Mouse (Mus musculus): ENCODE results near the gene Kalrn.

Kalrn gene

DNA sequence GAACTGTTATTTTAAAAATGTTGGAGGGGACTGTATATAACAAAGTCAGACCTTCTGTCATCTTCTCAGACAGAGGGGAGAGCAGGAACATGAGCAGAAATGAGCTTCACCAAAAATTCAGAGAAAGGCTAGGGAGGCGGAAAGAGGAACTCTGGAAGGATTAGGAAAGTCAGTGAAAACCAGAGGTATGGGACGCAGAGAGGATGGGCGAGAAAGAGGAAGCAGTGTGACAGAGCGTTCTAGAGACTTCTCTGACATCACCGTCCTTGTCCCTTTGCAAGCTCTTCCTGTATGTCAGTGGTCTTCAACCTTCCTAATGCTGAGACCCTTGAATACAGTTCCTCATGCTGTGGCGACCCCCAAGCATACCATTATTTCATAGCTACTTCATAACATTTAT, 588.0 kb downstream of the Kalrn start:
- no peak for DNase-seq (ENCODE audit: low spot score)

DNA sequence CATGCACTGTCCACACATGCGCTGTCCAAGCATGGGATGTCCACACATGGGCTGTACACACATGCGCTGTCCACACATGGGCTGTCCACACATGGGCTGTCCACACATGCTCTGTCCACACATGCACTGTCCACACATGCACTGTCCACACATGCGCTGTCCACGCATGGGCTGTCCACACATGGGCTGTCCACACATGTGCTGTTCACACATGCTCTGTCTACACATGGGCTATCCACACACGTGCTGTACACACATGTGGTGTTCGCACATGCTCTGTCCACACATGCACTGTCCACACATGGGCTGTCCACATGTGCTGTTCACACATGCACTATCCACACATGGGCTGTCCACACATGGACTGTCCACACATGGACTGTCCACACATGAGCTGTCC, 589.6 kb downstream of the Kalrn start:
- DNase-seq (ENCODE audit: low spot score): no peak

DNA sequence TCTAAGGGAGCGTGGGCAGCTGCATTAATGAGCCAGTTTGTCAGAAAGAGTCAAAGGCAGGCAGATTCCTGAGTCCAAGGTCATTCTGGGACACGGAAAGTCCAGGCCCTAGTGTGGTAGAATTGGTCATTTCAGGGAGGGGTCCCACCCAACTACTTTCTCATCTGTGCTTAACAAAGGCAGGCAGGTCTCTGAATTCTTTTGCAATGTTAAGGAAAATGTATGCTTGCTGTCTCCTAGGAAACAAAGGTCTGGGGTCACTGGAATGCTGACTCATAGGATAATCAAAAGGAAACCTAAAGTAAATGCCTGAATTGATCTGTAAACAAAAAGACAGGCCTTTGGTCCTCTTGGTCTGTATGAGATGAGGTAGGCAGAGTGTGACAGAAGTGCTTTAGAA, 593.5 kb downstream of the Kalrn start:
- DNase-seq (ENCODE audit: low spot score): no peak

DNA sequence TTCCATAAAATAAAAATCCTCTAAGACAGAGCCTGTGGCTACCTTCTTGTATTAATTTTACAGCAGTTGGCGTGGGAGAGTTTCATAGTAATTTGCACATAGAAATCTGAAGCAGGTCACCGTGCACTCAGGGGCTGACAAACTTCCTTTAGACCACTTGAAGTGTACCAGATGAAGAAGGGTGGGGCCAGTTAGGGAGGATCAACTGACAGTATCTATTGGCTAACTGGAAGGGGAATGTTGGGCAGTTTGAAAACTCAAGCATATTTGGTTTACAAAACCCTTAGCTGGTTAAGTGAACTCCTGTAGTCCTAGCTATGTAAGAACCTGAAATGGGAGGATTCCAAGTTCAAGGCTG, 606.1 kb downstream of the Kalrn start:
- DNase-seq (ENCODE audit: low spot score): no peak

DNA sequence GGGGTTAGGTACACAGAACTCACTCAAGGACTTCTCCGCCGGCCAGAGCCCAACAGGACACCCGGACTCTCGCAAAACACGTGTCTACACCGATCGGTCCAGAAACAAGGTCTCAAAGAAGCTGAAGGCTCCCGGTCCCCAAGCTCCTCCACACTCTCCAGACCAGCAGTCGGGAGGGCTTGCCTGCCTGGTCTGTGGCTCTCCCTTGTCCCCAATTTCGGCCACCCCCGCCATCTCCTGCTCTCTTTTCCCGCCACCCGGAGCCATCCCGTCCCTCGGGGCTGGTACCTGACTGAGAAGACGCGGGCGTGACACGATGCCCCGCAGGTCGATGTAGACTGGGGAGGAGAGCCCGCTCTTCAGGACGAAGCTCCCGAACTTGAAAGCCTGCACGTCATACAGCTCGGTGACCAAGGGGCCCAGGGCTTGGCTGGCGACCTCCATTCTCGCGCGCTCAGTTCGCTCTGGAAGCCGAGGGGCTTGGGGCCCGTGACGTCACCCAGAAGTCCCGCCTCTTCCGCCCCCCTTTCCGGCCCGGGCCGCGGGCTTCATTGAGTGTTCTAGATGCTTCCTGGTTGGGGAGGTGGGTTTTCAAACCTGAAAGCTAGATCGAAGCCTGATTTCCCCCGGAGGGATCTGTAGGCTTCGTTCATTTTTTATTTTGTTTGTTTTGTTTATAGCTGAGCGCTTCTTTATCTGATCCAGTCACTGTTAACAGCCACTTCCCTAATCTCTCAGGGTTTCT, 606.6 kb downstream of the Kalrn start, which contains the start of gene Umps:
TSS of gene Umps (minus strand) at position 501 of the 745 bp plus-strand sequence.
- peak; percentile 85 for DNase-seq (ENCODE audit: low spot score)

DNA sequence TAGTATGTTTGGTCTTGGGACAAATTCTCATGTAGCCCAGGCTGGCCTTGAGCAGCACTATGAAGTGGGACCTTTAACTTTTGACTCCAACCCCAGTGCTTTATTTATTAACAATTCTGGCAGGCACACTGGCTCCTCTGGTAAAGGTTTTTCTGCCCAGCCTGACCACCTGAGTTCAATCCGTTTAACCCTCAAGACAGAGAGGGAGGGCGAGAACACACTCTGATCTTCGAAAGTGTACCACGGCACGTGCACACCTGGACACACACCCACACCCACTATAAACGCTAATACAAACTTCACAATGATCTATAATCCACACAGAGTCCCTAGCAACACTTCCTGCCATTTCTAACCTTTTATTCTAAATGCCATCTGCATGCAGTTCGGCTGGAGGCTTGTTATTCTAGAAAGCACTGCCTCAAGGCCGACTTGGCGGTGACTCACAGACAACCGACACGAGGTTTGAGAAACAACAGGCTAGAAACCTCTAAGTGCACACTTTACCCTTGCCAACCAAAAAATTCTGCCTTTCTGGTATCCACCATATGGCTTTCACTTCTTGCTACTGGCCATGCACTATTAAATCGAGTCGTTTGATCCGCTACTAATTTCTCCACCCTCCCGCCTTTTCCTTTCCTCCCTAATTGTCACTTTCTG, 607.3 kb downstream of the Kalrn start:
- no peak for DNase-seq (ENCODE audit: low spot score)

DNA sequence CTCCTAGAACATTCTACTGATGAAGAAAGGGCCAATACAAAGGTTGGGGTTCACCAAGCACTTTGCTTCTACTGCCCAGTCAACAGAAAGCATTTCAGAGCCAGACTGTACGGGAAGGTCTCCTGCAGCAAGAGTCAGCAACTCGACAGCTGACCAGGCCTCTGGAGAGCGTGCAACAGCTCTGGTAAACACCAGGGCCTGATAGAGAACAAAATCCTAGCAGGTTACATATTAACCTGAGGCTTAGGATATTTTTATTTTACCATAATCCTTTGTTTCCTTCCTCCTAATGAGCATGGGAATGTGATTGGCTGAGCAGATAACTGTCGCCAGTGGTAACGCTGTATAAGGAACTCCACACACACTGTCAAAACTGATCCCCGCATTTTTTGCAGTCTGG, 609.8 kb downstream of the Kalrn start:
- DNase-seq (ENCODE audit: low spot score): no peak

DNA sequence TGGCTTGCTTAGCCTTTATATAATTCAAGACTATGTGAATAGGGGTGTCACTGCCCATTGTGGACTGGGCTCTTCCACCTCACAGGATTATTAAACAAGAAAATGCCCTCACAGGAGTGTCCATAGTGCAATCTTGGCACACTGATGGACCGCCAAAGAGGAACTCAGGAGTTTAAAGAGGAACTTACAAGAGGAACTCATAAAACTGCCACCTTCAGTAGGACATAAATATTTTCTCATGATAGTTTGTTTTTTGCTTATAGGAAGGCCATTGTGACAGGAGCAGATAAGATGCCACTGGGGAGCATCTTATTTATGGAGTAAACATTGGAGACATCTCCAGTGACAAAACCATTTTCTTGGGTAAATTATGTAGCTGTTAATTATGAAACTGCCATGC, 618.5 kb downstream of the Kalrn start:
- no peak for DNase-seq (ENCODE audit: low spot score)

DNA sequence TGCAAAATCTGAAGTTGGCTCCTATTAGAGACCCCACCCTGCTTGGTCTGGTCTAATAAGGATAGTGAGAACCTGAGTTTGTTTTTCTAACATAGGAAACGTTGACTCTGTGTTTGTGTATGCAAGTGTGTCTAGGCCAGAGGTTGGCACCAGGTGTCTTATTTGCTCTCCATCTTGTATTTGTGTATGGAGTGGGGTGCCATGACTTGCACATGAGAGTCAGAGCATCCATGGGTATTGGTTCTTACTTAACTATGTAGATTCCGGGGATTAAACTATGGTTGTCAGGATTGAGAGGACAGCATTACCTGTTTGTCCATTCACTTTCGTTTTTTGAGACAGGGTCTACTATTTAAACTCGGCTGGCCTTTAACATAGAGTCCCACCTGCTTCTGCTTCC, 620.3 kb downstream of the Kalrn start:
- DNase-seq (ENCODE audit: low spot score): no peak

DNA sequence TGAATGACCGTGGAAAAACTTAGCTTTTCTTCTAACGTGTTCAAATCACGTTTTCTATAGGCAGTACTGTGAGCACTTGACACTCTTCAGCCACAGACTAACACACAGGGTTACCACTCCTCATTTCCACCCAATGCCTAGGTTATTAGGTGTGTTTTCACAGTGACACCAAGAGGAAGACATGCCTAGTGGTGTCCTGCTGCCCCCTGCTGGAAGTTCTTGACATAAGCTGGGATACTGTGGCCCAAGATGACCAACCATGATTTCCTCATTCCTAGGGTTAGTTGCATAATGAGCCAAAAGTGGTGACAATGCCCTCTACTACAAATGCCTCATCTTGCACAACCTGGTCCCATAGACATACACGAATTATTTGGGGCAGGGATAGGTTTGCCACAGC, 622.5 kb downstream of the Kalrn start:
- peak; percentile 46 for DNase-seq (ENCODE audit: low spot score)

DNA sequence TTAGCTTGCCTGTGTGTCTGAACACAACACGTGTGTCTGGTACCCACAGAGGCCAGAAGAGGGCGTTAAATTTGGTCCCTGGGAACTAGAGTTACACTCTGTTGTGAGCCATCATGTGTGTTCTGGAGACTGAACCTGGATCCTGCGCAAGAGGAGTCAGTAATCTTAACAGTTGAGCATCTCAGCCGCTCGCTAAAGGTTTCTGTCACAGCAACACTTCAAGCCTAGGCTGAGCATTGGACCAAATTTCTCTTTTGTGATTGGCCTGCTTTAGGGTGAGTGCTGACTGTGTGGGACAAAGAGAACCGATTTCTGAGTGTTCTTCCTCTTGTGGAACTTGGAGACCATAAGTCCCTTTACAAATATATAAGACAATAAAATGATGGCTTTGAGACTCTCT, 622.9 kb downstream of the Kalrn start:
- no peak for DNase-seq (ENCODE audit: low spot score)

DNA sequence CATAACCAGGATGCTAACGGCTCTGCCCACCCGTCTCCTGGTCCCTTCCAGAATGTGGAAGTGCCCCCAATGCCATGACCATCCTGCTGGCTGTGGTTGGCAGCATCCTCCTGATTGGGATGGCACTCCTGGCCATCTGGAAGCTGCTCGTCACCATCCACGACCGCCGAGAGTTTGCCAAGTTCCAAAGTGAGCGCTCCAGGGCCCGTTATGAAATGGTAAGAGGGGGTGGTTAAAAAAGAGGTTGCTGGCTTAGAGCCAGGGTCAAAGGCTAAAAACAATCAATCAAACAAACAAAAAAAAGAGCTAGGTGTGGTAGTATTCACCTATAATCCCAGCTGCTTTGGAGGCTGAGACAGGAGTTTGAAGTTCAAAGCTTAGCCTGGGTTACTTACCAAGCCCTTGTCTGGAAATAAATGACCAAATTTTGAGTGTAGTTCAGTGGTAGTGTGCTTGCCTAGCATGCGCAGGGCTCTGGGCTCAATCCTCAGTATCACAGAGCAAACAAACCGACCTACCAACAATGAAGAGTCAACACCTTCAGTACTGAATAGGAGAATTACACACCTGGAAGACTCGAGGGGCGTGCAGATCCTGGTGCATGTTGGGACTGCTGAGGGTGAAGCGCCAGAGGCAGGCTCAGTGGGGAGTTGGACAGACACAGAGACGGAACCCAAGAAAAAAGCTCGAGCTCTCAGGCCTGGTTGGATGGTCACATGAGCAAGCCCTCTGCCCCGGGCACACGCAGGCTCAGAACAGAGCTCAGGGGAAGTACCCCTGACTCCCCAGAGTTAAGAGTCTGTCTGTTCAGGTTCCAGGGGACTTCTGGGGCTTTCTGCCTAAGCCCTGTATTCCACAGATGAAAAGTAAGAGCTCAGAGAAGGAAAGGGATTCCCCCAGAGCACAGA, 625.4 kb downstream of the Kalrn start:
- no peak for DNase-seq (ENCODE audit: low spot score)

DNA sequence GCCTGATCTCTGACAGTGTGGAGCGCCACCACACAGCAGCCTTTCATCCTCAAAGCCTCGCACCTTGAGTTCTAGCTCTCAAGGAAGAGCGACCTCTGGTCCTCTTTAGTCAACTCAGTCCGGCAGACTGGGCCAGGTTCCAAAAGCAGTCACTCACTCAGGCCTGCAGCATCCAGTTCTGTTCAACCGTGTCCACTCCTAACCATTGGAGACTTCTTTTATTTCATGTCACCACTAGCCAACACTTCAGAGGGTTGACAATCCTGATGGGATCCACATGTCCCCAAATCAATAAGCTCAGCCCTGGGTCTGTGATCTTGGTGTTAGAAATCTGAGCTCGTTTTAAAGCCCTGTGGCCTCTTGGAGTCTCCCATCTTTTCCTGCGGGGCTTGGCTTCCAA, 627.3 kb downstream of the Kalrn start:
- no peak for DNase-seq (ENCODE audit: low spot score)

DNA sequence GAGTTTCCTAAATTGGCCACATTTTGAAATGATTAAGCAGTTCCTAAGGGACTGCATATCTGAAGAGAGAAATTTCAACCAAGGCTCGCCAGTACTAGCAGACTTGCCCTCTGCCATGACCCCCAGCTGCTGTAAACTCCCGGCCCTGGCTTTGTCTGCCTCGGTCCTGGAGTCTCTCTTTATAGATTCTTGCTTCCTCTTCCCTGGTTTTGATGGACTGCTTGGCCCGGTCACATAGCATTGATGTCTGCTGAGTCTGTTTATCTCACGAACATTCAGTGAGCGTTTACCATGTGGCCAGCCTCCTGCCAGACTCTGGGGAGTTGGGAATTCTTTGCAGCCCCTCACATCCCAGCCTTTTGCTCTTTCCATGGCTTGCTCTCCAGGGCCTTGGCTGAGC, 628.6 kb downstream of the Kalrn start:
- DNase-seq (ENCODE audit: low spot score): no peak

DNA sequence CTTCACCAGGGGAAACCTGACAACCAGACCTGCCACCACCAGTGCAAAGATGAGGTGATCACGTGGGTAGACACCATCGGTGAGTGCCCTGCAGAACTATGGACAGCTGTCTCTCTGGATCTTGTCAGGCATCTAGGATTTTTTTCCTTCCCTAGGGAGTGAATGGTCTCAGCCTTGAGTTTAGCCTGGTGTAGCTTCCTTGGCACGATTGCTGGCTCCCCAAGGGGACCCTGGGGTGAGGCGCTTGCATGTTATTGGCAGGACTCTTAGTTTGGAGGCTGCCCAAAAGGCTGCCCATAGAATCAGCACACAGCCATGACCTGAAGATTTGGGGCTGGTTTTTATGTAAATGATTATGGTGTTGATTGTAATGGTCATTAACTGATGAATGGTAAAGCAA, 629.2 kb downstream of the Kalrn start:
- DNase-seq (ENCODE audit: low spot score): no peak

DNA sequence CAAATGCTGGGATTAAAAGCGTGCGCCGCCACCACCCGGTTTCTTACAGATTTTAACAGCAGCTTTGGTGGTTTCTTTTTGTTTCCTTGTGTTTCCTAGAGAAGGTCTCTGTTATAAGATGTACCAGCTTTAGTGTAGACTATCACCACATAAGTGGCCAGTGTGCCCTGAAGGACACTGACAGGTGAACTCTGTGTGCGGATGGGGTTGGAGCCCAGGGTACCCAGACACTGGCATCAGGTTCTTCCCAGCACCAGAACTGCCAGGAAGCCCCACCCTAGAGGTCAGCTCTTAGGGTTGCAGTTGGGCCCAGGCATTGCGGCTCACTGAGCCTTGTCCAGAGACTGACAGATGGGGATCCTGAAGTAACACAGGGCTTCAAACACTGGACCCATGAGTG, 629.9 kb downstream of the Kalrn start:
- no peak for DNase-seq (ENCODE audit: low spot score)

DNA sequence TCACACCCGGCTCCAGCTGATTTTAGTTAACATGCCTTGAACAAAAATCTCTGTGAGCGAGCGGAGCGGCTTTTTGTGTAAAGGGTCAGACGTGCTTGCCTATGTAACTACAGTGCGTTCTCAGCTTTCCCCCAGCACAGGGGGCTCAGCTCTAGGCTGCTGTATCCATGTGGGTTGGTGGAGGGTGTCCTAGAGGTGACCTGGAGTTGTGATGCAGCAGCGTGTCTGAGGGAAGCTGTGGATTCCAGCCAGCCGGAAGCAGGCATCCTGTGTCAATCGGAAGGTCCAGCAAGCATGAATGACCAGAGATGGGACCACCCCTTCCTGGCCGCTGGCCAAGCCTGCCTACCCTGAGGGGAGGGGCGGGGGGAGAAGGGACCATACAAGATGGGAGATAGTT, 631.0 kb downstream of the Kalrn start:
- no peak for DNase-seq (ENCODE audit: low spot score)

DNA sequence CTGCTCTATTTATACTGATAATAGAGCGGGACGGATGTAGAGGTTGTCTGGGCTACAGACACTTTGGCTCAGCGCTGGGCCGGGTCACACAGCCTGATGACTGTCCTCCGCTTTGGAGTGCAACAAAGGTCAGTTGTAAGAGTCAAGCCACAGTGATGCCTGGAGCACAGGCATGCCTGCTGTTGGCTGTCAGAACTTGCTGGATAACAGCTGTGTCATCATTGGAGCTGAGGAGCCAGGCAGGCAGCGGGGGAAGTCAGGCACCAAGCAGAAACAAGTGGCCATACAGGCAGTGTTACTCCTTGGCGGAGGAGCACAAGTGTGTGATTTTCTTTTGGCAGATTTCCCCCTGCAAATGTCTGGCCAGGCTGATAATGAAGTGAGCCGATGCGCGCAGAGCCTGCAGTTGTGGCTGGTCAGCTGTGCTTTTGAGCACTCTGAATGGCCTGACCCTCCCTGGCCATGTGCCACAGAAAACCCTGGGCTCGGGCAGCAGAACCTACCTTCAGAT, 632.0 kb downstream of the Kalrn start:
- DNase-seq (ENCODE audit: low spot score): peak; percentile 62

DNA sequence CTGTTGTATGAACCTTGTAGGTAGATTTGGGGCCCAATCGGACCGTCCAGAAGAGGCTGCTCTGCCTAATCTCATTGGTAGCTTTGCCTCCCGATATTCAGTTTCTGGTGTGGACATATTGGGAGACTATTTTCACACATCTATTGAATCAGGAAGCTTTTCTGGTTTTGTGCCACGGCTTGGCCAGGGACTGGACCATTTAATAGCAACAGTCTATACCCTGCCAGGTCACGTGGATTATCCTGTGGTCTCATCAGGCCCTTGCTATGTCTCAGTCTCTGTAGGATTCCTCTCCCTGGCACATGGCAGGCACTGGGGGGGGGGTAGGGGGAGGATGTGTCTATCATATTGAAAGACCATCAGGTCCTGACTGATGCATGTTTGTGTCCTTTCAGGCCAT, 633.2 kb downstream of the Kalrn start:
- DNase-seq (ENCODE audit: low spot score): no peak

DNA sequence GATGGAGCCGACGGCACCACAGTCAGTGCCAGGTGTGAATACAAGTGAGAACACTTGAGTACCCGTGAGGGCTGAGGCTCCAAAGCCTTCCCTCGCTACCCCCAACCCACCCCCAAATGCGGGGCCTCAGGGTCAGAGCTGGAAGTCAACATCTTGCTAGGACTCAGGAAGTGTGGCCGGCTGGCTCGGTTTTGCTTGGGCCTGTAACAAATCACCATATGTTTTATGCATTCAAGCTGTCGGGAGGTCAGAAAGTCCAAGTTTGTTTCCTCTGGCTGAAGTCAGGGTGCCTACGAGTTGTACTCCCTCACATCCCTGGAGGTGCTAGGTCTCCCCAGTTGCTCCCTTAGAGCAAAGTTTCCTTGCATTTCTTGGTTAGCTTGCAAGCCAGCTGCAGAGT, 633.7 kb downstream of the Kalrn start:
- DNase-seq (ENCODE audit: low spot score): no peak

DNA sequence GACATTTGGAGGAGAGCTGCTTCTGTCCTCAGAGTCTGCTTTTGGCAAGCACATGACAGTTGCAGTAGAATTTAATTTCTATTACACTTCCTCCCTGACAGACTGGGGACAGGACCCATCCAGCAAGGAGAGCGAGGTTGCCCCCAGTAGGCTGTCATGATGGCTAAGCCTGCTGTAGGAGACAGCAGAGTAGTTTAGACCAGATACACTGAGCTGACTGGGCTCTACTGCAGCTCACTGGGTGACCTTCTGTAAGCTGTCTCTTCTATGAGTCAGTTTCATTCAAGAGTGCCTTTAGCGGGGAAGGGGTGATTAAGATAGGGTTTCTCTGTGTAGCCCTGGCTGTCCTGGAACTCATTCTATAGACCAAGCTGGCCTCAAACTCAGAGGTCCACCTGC, 634.2 kb downstream of the Kalrn start:
- no peak for DNase-seq (ENCODE audit: low spot score)

DNA sequence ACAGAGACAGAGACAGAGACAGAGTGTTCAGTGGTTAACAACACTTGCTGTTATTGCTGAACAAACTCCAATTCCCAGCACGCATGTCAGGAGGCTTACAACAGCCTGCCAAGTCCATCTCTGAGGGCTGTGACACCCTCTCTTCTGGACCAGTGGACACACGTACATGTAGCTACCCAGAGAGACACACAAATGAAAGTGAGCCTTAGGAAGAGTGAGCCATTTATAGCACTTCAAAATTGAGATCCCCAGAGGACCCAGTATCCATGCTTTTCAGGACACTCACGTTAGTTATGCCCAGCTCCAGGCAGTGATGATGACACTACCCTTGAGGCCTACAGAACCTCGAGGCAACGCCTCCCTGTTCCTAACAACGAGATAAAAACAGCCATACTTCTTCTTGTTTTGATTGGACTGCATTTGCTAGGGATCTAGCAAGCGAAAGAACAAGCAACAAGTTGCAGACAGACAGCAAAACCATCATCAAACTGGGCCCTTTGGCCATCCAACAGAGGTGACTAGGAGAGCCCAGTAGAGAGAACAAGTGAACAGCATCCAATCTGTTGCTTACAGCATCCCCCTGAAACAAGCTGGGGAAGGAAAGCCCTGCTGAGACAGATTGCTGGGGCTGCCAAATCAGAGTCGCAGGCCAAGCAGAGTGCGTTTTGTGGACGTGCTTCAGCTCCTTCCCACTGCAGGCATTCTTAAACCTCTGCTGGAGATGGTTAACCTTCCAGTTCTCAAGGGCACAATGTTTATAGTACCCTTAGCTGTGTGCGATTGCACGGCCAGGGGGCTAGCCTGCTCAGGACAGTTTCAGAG, 634.8 kb downstream of the Kalrn start:
- DNase-seq (ENCODE audit: low spot score): no peak
